Mouse (Mus musculus) kidney, postnatal 0 days (tissue): ENCODE measurements around the gene Rap1gap. TPM values are rescaled to one million over a fixed set of nuclear protein-coding genes. Genes with fewer than 3 reads are reported as not detected.

Experiments used
- ATAC-seq: fragments of 200-750 bp; cut with Nextera tagmentation; replicated peaks from 2 replicates; pipeline ENCODE4 v1.8.0; 2017; ENCODE audit warnings: low read depth, moderate number of reproducible peaks, moderate TSS enrichment, moderate library complexity; ENCODE audit not compliant: low FRiP score
- DNase-seq: peaks from one replicate; pipeline ENCODE4 v3.0.0-alpha.2; 2016; ENCODE audit warnings: low spot score
- H3K27ac ChIP-seq: fragments of 300-500 bp; sonication (generic); 2 replicates; pipeline ENCODE4 v1.5.1; 2014; ENCODE audit warnings: mild to moderate bottlenecking
- H3K27me3 ChIP-seq: fragments of 300-500 bp; sonication (generic); 2 replicates; pipeline ENCODE4 v1.6.1; 2014; ENCODE audit warnings: low read length, mixed read lengths; ENCODE audit not compliant: insufficient read depth
- H3K36me3 ChIP-seq: fragments of 300-500 bp; sonication (generic); 2 replicates; pipeline ENCODE4 v1.6.1; 2014; ENCODE audit warnings: low read length, mixed read lengths; ENCODE audit not compliant: insufficient read depth
- H3K4me1 ChIP-seq: fragments of 300-500 bp; sonication (generic); replicated peaks from 2 replicates; pipeline ENCODE4 v1.6.1; 2014; ENCODE audit warnings: antibody characterized with exemption, low read length, mixed read lengths; ENCODE audit not compliant: insufficient read depth
- H3K4me2 ChIP-seq: fragments of 300-500 bp; sonication (generic); 2 replicates; pipeline ENCODE4 v1.6.1; 2014; ENCODE audit warnings: mild to moderate bottlenecking, low read length, moderate library complexity, mixed read lengths
- H3K4me3 ChIP-seq: fragments of 300-500 bp; sonication (generic); replicated peaks from 2 replicates; pipeline ENCODE4 v1.5.1; 2014; ENCODE audit warnings: low read depth, low read length
- H3K9ac ChIP-seq: fragments of 300-500 bp; sonication (generic); 2 replicates; pipeline ENCODE4 v1.6.1; 2014; ENCODE audit warnings: low read depth, low read length
- H3K9me3 ChIP-seq: fragments of 300-500 bp; sonication (generic); replicated peaks from 2 replicates; pipeline ENCODE4 v1.6.1; 2016; ENCODE audit warnings: low read length, inconsistent platforms, mixed read lengths
- CTCF ChIP-seq: IDR thresholded peaks from 2 replicates; pipeline ENCODE4 v1.5.1; 2016; ENCODE audit warnings: antibody characterized with exemption, low read depth, mild to moderate bottlenecking, moderate library complexity
- WGBS: fragments of 180-500 bp; shearing (Covaris S2); extraction: QIAGEN DNeasy Blood & Tissue Kit; methylation state at CpG from one replicate; pipeline ENCODE4 v1.1.7; 2014; 5-methylcytosine and 5-hydroxymethylcytosine counted together
- polyA plus RNA-seq: library from polyadenylated mRNA; unstranded; fragments of >200 nt; fragmentation: Nextera tagmentation; extraction: Ambion mirVana; gene quantifications from 2 replicates; pipeline ENCODE4 v1.2.1, GENCODE M21; 2015

Rap1gap gene
- 28.5 and 30.6 TPM in 2 replicates for polyA plus RNA-seq

GRCm38 (mm10) chr4:137664433-137664979 lies at the start of gene Rap1gap:
Gene Rap1gap, plus strand, starts transcription at chr4:137664726.
- Histone ChIP-seq H3K27me3 (peaks cover 10% of the 10 kb centered on the region; the same call in 1 of the 2 replicates), H3K4me2 (peak within 1 kb of the TSS; percentile 90), H3K27ac (0 out of 2 replicates have a peak within 1 kb of the TSS, but pooled peaks have one; percentile 4), H3K9ac (peak within 1 kb of the TSS; percentile 57), H3K9me3 (no peaks in the 10 kb centered on the region), H3K4me1 (0 out of 2 replicates have a peak, but pooled peaks cover 17% of the 10 kb centered on the region), H3K36me3 (no peaks in the 10 kb centered on the region), H3K4me3 (peak within 1 kb of the TSS; percentile 47)
- DNase-seq (peak; percentile 27), ATAC-seq (peak; percentile 25; the same call in 1 of the 2 replicates)
- no peak for TF ChIP-seq CTCF
- under 1% methylated on average over 44 of the region's 44 CpGs for WGBS

- TF ChIP-seq CTCF, result no peak
- H3K27ac ChIP-seq, result no peak overlapping the region
- no peaks in the 10 kb centered on the region for H3K9me3 ChIP-seq
- peaks cover 43% of the 10 kb centered on the region for H3K36me3 ChIP-seq
- ATAC-seq, result no peak
- H3K4me1 ChIP-seq, result no peaks in the 10 kb centered on the region
- WGBS, result 89% methylated on average over 8 of the region's 8 CpGs
- no peak for DNase-seq
- H3K27me3 ChIP-seq, result no peaks in the 10 kb centered on the region
- H3K4me3 ChIP-seq, result no peak overlapping the region
- no peak overlapping the region for H3K4me2 ChIP-seq
- H3K9ac ChIP-seq, result no peak overlapping the region
These were observed 41.7 kb upstream of the Rap1gap start for GRCm38 (mm10) chr4:137622847-137623246.

GRCm38 (mm10) chr4:137627476-137628235 lies 36.9 kb upstream of the Rap1gap start:
- no peak overlapping the region for H3K27ac ChIP-seq
- peak; percentile 35 for DNase-seq
- H3K36me3 ChIP-seq, result peaks cover 49% of the 10 kb centered on the region
- no peak for TF ChIP-seq CTCF
- H3K9me3 ChIP-seq, result no peaks in the 10 kb centered on the region
- H3K27me3 ChIP-seq, result no peaks in the 10 kb centered on the region
- H3K4me3 ChIP-seq, result no peak overlapping the region
- H3K9ac ChIP-seq, result no peak overlapping the region
- H3K4me2 ChIP-seq, result no peak overlapping the region
- no peak for ATAC-seq
- WGBS, result 55% methylated on average over 8 of the region's 8 CpGs
- H3K4me1 ChIP-seq, result no peaks in the 10 kb centered on the region

- ATAC-seq (no peak), DNase-seq (no peak)
These were observed 36.1 kb upstream of the Rap1gap start for GRCm38 (mm10) chr4:137628400-137628799.

GRCm38 (mm10) chr4:137629354-137629753 lies 35.2 kb upstream of the Rap1gap start:
- Histone ChIP-seq H3K9me3 (no peaks in the 10 kb centered on the region), H3K4me2 (no peak overlapping the region), H3K4me3 (no peak overlapping the region), H3K27ac (no peak overlapping the region), H3K27me3 (no peaks in the 10 kb centered on the region), H3K4me1 (no peaks in the 10 kb centered on the region), H3K9ac (no peak overlapping the region), H3K36me3 (peaks cover 47% of the 10 kb centered on the region)
- WGBS, result 68% methylated on average over 7 of the region's 7 CpGs
- TF ChIP-seq CTCF, result no peak
- ATAC-seq (no peak), DNase-seq (no peak)

More at GRCm38 (mm10) chr4:137628400-137628799, 36.1 kb upstream of the Rap1gap start:
- H3K9ac ChIP-seq, result no peak overlapping the region
- H3K27ac ChIP-seq, result no peak overlapping the region
- no peaks in the 10 kb centered on the region for H3K27me3 ChIP-seq
- WGBS, result 73% methylated on average over 6 of the region's 6 CpGs
- no peaks in the 10 kb centered on the region for H3K4me1 ChIP-seq
- no peak overlapping the region for H3K4me2 ChIP-seq
- H3K9me3 ChIP-seq, result no peaks in the 10 kb centered on the region
- no peak for TF ChIP-seq CTCF
- H3K4me3 ChIP-seq, result no peak overlapping the region
- H3K36me3 ChIP-seq, result peaks cover 49% of the 10 kb centered on the region

- no peaks in the 10 kb centered on the region for H3K27me3 ChIP-seq
- no peaks in the 10 kb centered on the region for H3K4me1 ChIP-seq
- no peak overlapping the region for H3K4me2 ChIP-seq
- TF ChIP-seq CTCF, result no peak
- no peak for DNase-seq
- H3K4me3 ChIP-seq, result no peak overlapping the region
- H3K36me3 ChIP-seq, result peaks cover 46% of the 10 kb centered on the region
- WGBS, result 76% methylated on average over 2 of the region's 2 CpGs
- no peaks in the 10 kb centered on the region for H3K9me3 ChIP-seq
- no peak for ATAC-seq
- no peak overlapping the region for H3K9ac ChIP-seq
- H3K27ac ChIP-seq, result no peak overlapping the region
These were observed 34.4 kb upstream of the Rap1gap start for GRCm38 (mm10) chr4:137630153-137630552.
